Mouse (Mus musculus) lung, postnatal 0 days (tissue): ENCODE results near the gene Slc1a5.

ENCODE experiments used
- CTCF ChIP-seq: IDR thresholded peaks from 2 replicates; pipeline ENCODE4 v1.5.1; 2016; ENCODE audit warnings: antibody characterized with exemption, mild to moderate bottlenecking
- EP300 ChIP-seq: IDR thresholded peaks from 2 replicates; pipeline ENCODE4 v1.6.1; 2016; ENCODE audit warnings: antibody characterized with exemption, mild to moderate bottlenecking, control low read depth

- TF ChIP-seq EP300, result no peak
- TF ChIP-seq CTCF, result no peak
These were observed 61.5 kb downstream of the Slc1a5 start, which contains the start of gene Prkd2 for GRCm38 (mm10) chr7:16842645-16843063.
